Mouse (Mus musculus): ENCODE measurements around the gene Fcer1g. TPM values are rescaled to one million over a fixed set of nuclear protein-coding genes. Genes with fewer than 3 reads are reported as not detected.

The Fcer1g gene
- total RNA-seq, 2 experiments from 2014 or later: 13.7 to 14.7 TPM

- no peak for DNase-seq (ENCODE audit: low spot score in 2 of 2)
Measured at GRCm38 (mm10) chr1:171189476-171190114, 44.6 kb downstream of the Fcer1g start.

GRCm38 (mm10) chr1:171189046-171189445 lies 45.1 kb downstream of the Fcer1g start:
- no peak for DNase-seq (ENCODE audit: low spot score in 2 of 2)

DNA sequence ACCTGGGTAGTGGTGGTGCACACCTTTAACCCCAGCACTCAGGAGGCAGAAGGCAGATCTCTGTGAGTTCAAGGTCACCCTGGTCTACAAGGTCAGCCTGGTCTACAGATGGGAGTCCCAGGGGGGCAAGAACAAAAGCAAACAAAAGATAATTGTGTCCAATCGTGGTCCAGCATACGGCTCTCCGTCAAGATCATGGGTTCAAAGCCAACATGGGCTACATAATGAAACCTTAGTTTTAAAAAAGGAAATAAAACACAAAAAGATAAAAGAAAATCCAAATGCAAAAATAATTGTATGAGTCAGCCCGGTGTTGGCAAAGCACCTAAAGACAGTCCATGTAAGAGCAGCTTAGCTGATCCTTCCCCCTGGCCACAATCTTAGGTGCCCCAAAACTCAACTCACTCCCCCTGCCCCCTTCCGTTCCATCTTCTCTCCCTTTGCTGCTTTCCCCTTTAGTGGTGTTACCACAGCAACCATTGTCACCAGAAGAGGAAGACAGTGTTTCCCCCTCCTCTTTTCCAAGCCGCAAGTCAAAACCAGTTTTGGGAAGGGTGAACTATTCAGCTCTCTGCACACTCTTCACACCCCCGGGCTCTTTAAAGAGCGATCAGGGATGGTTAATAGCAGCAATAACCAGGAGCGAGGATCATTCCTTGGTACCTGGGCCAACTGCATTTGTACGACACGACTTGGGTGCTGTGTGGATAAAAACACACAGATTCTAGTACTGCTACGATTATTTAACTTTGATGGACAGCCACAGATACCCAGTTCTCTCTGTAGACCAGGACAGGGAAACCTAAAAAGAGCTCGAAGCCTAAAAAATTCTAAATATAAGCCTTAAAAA lies 46.1 kb downstream of the Fcer1g start:
- no peak for DNase-seq (ENCODE audit: low spot score in 2 of 2)

GRCm38 (mm10) chr1:171185655-171186054 lies 48.5 kb downstream of the Fcer1g start:
- DNase-seq (ENCODE audit: low spot score in 2 of 2): no peak

DNA sequence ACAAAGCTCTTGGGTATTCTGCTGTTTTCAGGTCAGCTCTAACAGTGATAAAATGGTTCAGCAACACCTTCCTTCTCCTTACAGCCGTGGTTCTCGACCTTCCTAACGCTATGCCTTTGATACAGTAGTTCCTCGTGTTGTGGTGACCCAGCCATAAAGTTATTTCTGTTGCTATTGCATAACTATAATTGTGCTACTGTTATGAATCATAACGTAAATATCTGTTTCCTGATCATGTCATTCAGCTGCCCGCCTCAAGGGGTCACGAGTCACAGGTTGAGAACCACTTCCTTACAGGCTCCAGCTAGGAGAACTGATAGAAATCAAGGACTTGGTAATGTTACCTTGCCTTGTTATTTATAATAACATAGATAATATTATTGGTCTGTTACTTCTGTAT lies 49.9 kb downstream of the Fcer1g start:
- no peak for DNase-seq (ENCODE audit: low spot score in 2 of 2)

DNA sequence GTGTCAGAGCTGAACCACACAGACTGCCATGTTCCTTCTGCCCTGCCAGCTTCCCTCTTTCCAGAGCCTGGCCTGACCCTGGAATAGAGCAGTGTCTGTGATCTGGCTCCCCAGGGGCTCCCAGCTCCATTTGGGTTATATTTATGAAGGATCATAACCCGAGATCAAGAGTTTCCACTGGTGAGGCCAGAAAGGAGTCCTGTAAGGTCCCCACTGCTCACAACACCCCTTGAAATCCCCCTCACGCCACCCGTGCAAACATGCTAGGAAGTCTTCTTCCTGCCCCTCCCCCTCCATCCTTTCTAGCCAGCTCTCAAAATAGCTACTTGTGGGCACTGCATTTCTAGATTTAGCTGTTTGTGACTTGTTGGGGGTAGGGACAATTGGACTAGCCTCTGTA lies 50.5 kb downstream of the Fcer1g start:
- DNase-seq (ENCODE audit: low spot score in 2 of 2): no peak

GRCm38 (mm10) chr1:171183025-171183424 lies 51.1 kb downstream of the Fcer1g start:
- DNase-seq (ENCODE audit: low spot score in 2 of 2): no peak

Other genes with a start within 250 kb of the Fcer1g start
- gene Fcgr4, start 215.4 kb downstream of the Fcer1g start, total RNA-seq (2021): not detected
- 10 to 100 TPM; 11.1 to 13.2 TPM for gene Fcgr3, start 169.4 kb downstream of the Fcer1g start, total RNA-seq (2021)
- under 1 TPM in 1 of 2 experiments, not detected in 1; 0.79 TPM for gene Cfap126, start 120.4 kb downstream of the Fcer1g start, total RNA-seq (2021)
- gene Sdhc, start 83.8 kb downstream of the Fcer1g start, total RNA-seq (2021): 100 to 1,000 TPM; 195 to 207 TPM
- gene Mpz, start 83.7 kb downstream of the Fcer1g start, total RNA-seq (2021): not detected
- gene Pcp4l1, start 38.1 kb downstream of the Fcer1g start, total RNA-seq (2021): 100 to 1,000 TPM; 114 to 132 TPM
- gene Nr1i3, start 20.4 kb downstream of the Fcer1g start, total RNA-seq (2021): under 1 TPM; 0.12 to 0.14 TPM
- gene Tomm40l, start 11.9 kb downstream of the Fcer1g start, total RNA-seq (2021): 10 to 100 TPM; 84.2 to 90.5 TPM
- gene Apoa2, start 9.3 kb downstream of the Fcer1g start, total RNA-seq (2021): 1 to 10 TPM; 1.8 to 3.1 TPM
- gene Adamts4, start 16.1 kb upstream of the Fcer1g start, total RNA-seq (2021): 1 to 10 TPM; 5.9 to 8.9 TPM
- 100 to 1,000 TPM; 280 to 286 TPM for gene Ndufs2, start 17.0 kb upstream of the Fcer1g start, total RNA-seq (2021)
- 10 to 100 TPM; 64.3 to 71.8 TPM for gene B4galt3, start 36.0 kb upstream of the Fcer1g start, total RNA-seq (2021)
- gene Ppox, start 46.8 kb upstream of the Fcer1g start, total RNA-seq (2021): 10 to 100 TPM; 26.9 to 27.8 TPM
- gene Usp21, start 53.6 kb upstream of the Fcer1g start, total RNA-seq (2021): 10 to 100 TPM; 54.5 to 63.0 TPM
- 100 to 1,000 TPM; 104 to 112 TPM for gene Ufc1, start 60.7 kb upstream of the Fcer1g start, total RNA-seq (2021)
- gene Dedd, start 94.8 kb upstream of the Fcer1g start, total RNA-seq (2021): 10 to 100 TPM; 43.7 to 43.9 TPM
- gene Nit1, start 111.3 kb upstream of the Fcer1g start, total RNA-seq (2021): 10 to 100 TPM; 43.3 to 47.9 TPM
- 100 to 1,000 TPM; 189 to 191 TPM for gene Pfdn2, start 111.3 kb upstream of the Fcer1g start, total RNA-seq (2021)
- gene Klhdc9, start 126.4 kb upstream of the Fcer1g start, total RNA-seq (2021): 1 to 10 TPM; 7.1 to 8.0 TPM
- gene Nectin4, start 135.7 kb upstream of the Fcer1g start, total RNA-seq (2021): 1 to 10 TPM; 3.6 to 4.7 TPM
- 1 to 10 TPM; 2.2 to 2.6 TPM for gene Arhgap30, start 154.6 kb upstream of the Fcer1g start, total RNA-seq (2021)
- 100 to 1,000 TPM in 1 of 2 experiments, 10 to 100 TPM in 1; 99.0 to 105 TPM for gene Usf1, start 176.9 kb upstream of the Fcer1g start, total RNA-seq (2021)
- gene Tstd1, start 184.5 kb upstream of the Fcer1g start, total RNA-seq (2021): 1 to 10 TPM; 1.4 to 2.3 TPM
- 1 to 10 TPM; 4.5 to 5.4 TPM for gene F11r, start 203.2 kb upstream of the Fcer1g start, total RNA-seq (2021)